Mouse (Mus musculus): ENCODE results near the gene Maml1. TPM values are rescaled to one million over a fixed set of nuclear protein-coding genes. Genes with fewer than 3 reads are reported as not detected.

Maml1 gene
- total RNA-seq, 2 experiments from 2014 or later = 4.6 to 13.4 TPM

- no peak for ATAC-seq (replicated peaks; ENCODE audit: poor library complexity, severe bottlenecking)
These were observed 46.8 kb downstream of the Maml1 start for GRCm38 (mm10) chr11:50245269-50245668.

- ATAC-seq (replicated peaks; ENCODE audit: poor library complexity, severe bottlenecking) = peak; percentile 27; the same call in 1 of the 2 replicates
These were observed 48.2 kb downstream of the Maml1 start for GRCm38 (mm10) chr11:50243926-50244325.

DNA sequence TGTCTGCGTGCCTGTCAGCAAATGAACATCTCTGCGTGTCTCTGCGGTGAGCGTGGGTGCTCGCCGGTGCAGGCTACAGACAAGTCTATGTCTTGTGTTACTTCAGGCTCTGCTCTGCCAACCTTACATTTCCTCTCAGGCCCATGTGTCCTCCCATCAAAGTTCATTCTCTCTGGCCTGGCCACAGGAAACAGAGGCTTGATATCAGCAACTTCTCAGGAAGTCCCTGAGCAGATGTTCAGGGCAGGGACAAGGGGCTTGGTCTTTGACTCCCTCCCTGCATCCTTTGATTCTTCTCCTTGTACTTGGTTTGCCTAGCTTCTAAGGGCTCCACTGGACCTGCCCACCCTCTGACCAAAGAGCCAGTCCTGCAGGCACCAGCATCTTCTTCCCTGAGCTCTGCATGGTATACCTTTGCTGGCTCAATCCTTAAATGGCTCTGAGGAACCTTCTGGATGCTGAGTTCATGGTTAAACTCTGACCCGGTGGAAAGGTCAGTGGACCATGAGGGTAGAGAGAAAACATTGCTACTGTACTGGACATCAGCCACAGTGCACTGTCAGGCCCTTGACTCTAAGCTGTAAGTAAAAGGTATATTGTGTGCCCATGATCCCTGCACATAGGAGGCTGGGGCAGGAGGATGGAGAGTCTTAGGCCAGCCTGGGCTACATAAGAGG, 51.7 kb downstream of the Maml1 start:
- peak; percentile 11 for ATAC-seq (replicated peaks; ENCODE audit: poor library complexity, severe bottlenecking)

GRCm38 (mm10) chr11:50238821-50239791, 53.0 kb downstream of the Maml1 start:
- ATAC-seq (replicated peaks; ENCODE audit: poor library complexity, severe bottlenecking) = peak; percentile 31

- ATAC-seq (replicated peaks; ENCODE audit: poor library complexity, severe bottlenecking) = peak; percentile 25
These were observed 53.8 kb downstream of the Maml1 start, which contains the start of gene Ltc4s for GRCm38 (mm10) chr11:50238324-50238723. Ltc4s (minus strand) TSS chr11:50238616.

DNA sequence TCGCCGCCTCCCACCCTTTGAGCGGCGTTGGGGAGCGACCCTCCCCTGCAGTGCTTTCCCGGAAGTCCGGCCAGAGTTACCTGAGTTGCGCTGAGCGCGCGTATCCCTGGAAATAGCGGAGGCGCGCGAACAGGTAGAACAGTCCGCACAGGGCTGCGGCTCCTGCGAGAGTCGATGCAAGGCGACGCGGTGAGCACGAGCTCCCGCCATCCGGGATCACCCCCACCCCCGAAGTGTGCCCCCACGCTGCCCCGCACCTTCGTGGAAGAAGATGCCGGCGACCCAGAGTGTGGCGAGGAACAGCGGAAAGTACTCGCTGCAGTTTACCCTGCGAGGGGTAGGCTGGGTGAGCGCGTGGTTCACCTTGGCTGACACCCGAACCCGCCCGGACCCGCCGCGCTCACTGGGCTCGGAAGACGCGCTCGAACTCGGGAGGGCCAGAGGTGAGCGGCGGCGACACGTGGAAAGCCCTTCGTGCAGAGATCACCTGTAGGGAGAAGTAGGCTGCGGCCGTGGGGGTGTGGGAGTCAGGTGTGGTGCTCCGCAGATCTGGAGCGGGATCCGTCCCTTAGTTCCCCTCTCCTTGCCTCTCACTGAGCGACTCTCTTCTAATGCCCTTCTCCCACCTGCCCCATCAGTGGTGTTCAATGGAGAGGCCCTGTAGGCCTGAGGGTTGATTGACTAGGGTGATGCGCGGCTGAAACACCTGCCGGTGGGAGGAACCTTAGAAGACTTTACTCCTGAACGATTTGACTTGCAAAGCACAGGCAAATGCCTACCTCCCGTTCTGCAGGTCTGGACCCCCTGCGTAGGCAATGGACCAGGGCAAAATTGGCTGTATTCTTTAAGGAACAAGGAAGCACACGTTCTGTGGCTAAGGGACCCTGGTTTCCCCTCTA, 54.9 kb downstream of the Maml1 start:
- ATAC-seq (replicated peaks; ENCODE audit: poor library complexity, severe bottlenecking) = no peak

DNA sequence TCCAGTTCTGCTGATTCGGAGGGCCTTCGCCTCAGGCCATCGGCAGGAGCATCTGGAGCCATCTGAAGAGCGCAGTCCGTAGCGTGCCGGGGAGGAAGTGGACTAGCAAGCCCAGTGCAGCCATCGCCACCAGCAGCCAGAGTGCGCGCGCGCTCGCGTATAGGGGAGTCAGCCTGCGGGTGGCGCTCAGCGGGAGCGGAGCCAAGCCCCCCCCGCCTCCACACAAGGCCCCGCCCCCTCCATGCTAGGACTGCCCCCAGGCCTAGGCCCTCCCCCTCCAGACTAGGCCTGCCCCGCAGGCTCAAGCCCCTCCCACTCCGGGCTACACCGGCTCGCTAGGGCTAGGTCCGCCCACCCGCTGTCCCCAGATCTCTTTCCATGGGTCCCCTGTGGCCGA, 55.6 kb downstream of the Maml1 start:
- ATAC-seq (replicated peaks; ENCODE audit: poor library complexity, severe bottlenecking) = peak; percentile 70

DNA sequence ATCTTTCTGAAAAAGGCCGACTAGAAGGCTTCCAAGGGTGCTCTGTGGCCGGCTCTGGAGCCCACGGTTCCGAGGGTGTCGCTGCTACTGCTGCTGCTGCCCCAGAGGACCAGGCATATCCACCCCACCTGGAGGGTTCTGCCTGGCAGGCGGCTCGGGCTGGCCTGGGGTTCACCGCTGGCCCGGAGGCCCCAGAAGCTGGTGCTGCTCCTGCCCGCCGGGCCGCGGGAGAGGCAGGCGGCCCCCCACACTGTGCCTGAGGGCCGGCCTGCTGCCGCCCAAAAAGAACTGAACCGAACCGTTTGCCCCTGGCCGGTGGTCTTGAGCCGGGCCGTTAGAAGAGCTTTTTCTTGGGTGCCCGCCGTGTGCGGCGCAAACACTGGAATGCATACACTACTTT, 57.5 kb downstream of the Maml1 start:
- ATAC-seq (replicated peaks; ENCODE audit: poor library complexity, severe bottlenecking) = no peak

DNA sequence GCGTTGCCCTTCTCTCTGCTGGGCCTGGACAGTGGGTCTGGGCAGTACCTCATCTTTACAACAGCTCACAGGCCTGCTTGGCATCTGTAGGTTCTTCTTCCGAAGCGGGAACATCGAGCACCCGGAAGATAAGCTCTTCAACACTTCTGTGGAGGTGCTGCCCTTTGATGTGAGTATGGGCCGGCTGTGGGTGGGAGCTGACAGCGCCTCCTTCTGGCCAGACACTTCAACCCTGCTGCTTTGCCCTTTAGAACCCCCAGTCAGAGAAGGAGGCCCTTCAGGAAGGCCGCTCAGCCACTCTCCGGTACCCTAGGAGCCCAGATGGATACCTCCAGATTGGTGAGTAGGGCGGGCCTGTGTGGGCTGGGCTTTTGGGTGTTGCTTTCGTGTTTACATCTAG, 58.1 kb downstream of the Maml1 start:
- no peak for ATAC-seq (replicated peaks; ENCODE audit: poor library complexity, severe bottlenecking)

GRCm38 (mm10) chr11:50233022-50233421, 59.1 kb downstream of the Maml1 start:
- ATAC-seq (replicated peaks; ENCODE audit: poor library complexity, severe bottlenecking) = no peak

DNA sequence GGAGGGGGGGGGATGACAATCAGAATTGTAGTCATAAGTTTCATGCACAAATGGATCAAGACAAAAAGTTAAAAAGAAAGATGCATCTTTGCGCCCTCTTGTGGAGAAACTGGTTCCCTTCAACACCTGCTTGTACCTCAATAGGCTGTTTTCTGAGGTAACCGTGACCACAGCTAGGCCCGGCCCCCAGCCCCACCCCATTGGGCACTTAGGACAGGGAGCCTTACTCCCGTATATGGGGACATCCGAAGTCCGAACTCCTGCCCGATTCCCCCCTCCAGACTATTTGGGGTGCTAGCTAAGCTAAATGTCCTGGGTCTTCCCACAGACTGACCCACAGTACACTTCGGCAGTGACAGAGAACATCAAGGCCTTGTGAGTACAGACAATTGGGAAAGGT, 60.7 kb downstream of the Maml1 start:
- ATAC-seq (replicated peaks; ENCODE audit: poor library complexity, severe bottlenecking) = peak; percentile 30

GRCm38 (mm10) chr11:50230481-50231304, 61.4 kb downstream of the Maml1 start:
- no peak for ATAC-seq (replicated peaks; ENCODE audit: poor library complexity, severe bottlenecking)

- ATAC-seq (replicated peaks; ENCODE audit: poor library complexity, severe bottlenecking) = peak; percentile 47
These were observed 62.7 kb downstream of the Maml1 start for GRCm38 (mm10) chr11:50229252-50229910.

DNA sequence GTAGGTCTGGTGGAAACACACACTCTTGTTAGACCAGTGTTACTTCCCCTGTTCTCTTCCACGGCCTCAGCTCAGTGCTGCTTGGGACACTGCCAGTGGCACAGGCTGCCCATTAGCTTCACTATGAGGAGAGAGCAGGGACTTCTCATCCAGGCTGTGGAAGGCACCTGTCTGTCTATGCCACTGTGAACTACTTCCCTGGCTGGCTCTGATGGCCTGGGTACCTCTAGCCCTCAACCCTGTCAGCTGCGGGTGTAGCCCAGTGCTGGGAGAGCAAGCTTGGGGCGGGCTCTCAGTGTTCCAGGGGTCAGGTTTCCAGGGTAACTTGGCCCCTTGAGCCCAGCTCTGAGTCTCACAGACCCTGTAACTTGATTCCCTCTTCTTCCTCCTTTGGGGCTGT, 63.3 kb downstream of the Maml1 start:
- ATAC-seq (replicated peaks; ENCODE audit: poor library complexity, severe bottlenecking) = no peak

GRCm38 (mm10) chr11:50227736-50228135, 64.4 kb downstream of the Maml1 start:
- no peak for ATAC-seq (replicated peaks; ENCODE audit: poor library complexity, severe bottlenecking)

DNA sequence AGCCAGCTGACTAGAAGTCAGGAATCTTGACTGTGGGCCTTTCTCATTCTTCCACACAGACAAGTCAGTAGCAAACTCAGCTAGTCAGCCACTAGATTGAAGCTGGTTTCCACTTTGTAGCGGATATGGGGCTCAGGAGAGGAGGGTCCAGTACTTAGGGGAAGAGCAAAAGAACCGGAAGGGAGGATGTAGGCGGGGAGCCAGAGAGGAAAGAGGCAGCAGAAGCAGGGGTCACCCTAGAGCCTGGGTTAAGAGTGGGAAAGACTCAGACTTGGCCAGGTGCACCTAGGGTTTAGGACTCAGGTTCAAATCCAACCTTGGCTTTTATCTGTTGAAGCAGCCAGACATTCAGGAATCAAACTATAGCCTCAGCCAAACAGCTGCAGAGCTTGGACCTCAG, 64.9 kb downstream of the Maml1 start:
- ATAC-seq (replicated peaks; ENCODE audit: poor library complexity, severe bottlenecking) = no peak

GRCm38 (mm10) chr11:50226406-50226805, 65.7 kb downstream of the Maml1 start:
- ATAC-seq (replicated peaks; ENCODE audit: poor library complexity, severe bottlenecking) = no peak

DNA sequence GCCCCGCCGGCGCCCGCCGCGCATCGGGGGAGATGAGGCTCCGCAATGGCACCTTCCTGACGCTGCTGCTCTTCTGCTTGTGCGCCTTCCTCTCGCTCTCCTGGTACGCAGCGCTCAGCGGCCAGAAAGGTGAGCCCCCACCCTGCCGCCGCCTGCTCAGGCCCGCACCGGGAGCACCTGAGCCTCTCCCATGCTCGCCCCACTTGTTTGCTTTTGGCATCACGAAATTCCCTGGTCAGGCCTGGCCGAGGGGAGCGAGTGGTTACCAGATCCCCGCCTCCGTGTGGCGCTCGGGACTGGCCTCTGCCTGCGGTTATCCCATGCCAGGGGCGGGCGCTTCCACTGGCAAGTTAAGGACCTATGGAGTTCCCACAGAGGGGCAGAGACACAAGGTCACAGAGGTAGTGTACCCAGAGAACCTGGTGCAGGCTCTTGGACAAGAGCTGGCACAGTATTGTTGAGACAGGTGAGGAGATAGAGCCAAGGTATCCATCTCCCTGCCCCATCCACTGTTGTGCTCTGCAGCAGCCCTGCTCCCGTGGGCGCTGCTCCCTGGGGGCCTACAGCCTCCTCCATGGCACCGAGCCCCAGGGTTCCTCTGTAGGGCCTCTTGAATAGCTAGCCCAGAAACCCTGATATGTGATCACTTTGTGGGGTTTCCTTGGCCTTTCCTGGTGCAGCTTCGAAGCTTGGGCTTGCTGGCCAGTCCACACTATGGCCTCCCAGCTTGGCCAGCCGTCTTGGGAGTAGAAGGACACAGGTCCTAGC, 66.3 kb downstream of the Maml1 start:
- no peak for ATAC-seq (replicated peaks; ENCODE audit: poor library complexity, severe bottlenecking)
